Mouse (Mus musculus): Measurements from ENCODE around the gene Rab6b. TPM values are rescaled to one million over a fixed set of nuclear protein-coding genes. Genes with fewer than 3 reads are reported as not detected.

Gene Rab6b
- total and polyA plus RNA-seq, 2 experiments from 2014 or later, result 155 to 210 TPM

DNA sequence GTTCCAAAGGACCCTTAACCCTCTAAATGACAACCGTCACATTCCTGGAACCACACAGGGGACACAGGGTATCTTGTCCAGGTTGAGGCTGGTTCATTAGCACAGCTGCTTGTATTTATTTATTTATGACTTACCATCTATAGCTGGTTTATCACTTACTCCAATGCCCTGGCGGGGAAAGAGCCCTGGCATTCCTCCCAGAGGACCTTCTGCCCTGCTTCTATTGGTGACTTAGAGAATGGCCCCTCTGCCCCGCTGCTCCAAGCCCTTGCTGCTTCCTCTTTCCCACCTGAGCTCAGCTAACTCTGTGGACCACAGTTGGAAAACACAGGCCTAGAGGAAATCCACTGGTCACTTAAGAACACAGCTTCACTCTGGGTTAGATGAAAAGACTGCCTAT is 28.2 kb upstream of the Rab6b start:
- TF ChIP-seq CTCF (IDR thresholded peaks at IDR 0.05; ENCODE audit: low read depth), result no peak
- H3K27me3 ChIP-seq (ENCODE audit: insufficient read depth, low read length), result no peaks in the 10 kb centered on the region
- H3K36me3 ChIP-seq (ENCODE audit: insufficient read depth, low read length), result no peaks in the 10 kb centered on the region
- DNase-seq (ENCODE audit: low spot score) (no peak), ATAC-seq (no peak)
- H3K4me1 ChIP-seq (ENCODE audit: insufficient read depth, low read length), result 0 out of 2 replicates have a peak, but pooled peaks cover 4% of the 10 kb centered on the region
- H3K27ac ChIP-seq, result no peak overlapping the region
- H3K4me2 ChIP-seq (ENCODE audit: low read depth, low read length), result no peak overlapping the region
- H3K4me3 ChIP-seq (ENCODE audit: low read length), result no peak overlapping the region
- H3K9me3 ChIP-seq (ENCODE audit: low read length), result no peaks in the 10 kb centered on the region
- 56% methylated on average over 3 of the region's 3 CpGs for WGBS
- no peak overlapping the region for H3K9ac ChIP-seq (replicated peaks; ENCODE audit: low read length)

DNA sequence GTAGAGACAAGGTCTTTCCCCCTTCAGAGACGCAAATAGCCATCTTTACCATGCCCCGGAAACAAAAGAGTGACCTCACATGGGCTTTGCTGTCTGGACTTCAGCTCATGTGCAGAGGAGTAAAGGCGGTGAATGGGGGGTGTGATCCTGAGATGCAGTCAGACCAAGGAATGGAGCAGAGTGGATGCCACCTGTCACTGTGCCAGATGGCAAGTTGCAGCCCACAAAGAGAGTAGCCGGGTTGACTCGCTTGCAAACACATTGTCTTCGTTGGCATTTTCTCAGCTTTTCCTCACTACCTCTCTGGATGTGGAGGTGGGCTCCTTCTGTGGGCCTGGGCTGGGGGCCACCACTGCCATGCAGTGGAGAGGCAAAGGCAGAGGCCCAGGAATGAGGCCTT is 24.9 kb upstream of the Rab6b start:
- peak; percentile 59 for DNase-seq (ENCODE audit: low spot score)
- WGBS, result 49% methylated on average over 6 of the region's 6 CpGs
- no peaks in the 10 kb centered on the region for H3K27me3 ChIP-seq (ENCODE audit: insufficient read depth, low read length)

DNA sequence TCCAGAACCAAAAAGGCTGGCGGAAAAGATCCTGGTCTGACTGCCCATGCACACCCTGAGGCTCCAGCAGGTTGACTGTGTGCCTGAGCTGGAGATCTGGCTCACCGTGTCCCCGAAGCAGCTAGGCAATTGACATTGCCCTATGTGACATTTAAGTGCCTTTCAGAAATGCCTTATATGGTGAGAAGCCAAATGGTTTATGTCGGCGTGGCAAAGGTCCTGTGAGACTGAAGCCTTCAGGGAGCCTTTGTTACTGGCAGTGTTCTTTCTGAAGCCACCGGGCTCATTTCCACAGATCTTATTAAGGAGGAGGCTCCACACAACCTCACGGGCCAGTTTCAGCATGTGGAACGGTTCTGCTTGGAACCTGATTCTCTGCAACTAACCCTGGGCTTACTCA is 24.3 kb upstream of the Rab6b start:
- Histone ChIP-seq H3K4me1 (ENCODE audit: insufficient read depth, low read length) (0 out of 2 replicates have a peak, but pooled peaks cover 8% of the 10 kb centered on the region), H3K9ac (replicated peaks; ENCODE audit: low read length) (no peak overlapping the region), H3K27me3 (ENCODE audit: insufficient read depth, low read length) (no peaks in the 10 kb centered on the region), H3K9me3 (ENCODE audit: low read length) (no peaks in the 10 kb centered on the region), H3K4me2 (ENCODE audit: low read depth, low read length) (no peak overlapping the region), H3K36me3 (ENCODE audit: insufficient read depth, low read length) (no peaks in the 10 kb centered on the region), H3K4me3 (ENCODE audit: low read length) (no peak overlapping the region), H3K27ac (0 out of 2 replicates have a peak overlapping the region, but pooled peaks have one; percentile 2)
- ATAC-seq (no peak), DNase-seq (ENCODE audit: low spot score) (no peak)
- WGBS, result 58% methylated on average over 8 of the region's 8 CpGs
- TF ChIP-seq CTCF (IDR thresholded peaks at IDR 0.05; ENCODE audit: low read depth), result no peak

More for the DNA sequence above, 24.9 kb upstream of the Rab6b start:
- H3K4me3 ChIP-seq (ENCODE audit: low read length), result no peak overlapping the region
- H3K9me3 ChIP-seq (ENCODE audit: low read length), result no peaks in the 10 kb centered on the region
- H3K36me3 ChIP-seq (ENCODE audit: insufficient read depth, low read length), result no peaks in the 10 kb centered on the region
- TF ChIP-seq CTCF (IDR thresholded peaks at IDR 0.05; ENCODE audit: low read depth), result no peak
- no peak for ATAC-seq
- H3K4me1 ChIP-seq (ENCODE audit: insufficient read depth, low read length), result 0 out of 2 replicates have a peak, but pooled peaks cover 8% of the 10 kb centered on the region
- no peak overlapping the region for H3K4me2 ChIP-seq (ENCODE audit: low read depth, low read length)
- H3K27ac ChIP-seq, result 0 out of 2 replicates have a peak overlapping the region, but pooled peaks have one; percentile 2
- no peak overlapping the region for H3K9ac ChIP-seq (replicated peaks; ENCODE audit: low read length)

DNA sequence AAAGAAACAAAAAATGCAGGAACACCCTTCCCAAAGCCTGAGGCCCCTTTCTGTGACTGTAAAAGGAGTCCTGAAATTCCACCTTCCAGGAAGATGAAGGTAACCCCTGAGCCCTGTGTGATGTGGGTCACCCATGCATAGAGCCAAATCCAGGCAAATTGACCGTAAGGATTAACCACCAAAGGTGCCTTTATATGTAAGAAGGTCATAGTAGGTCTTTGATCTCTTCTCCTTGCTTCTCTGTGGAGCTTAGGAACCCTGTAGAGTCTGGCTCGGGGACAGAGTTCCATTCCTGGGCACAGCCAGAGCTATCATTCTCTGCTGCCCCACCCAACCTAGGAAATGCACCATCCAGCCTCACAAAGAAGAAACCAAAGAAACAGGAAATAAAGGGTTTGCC is 22.9 kb upstream of the Rab6b start:
- no peaks in the 10 kb centered on the region for H3K9me3 ChIP-seq (ENCODE audit: low read length)
- no peaks in the 10 kb centered on the region for H3K36me3 ChIP-seq (ENCODE audit: insufficient read depth, low read length)
- 0 out of 2 replicates have a peak, but pooled peaks cover 11% of the 10 kb centered on the region for H3K4me1 ChIP-seq (ENCODE audit: insufficient read depth, low read length)
- DNase-seq (ENCODE audit: low spot score), result no peak
- no peaks in the 10 kb centered on the region for H3K27me3 ChIP-seq (ENCODE audit: insufficient read depth, low read length)
- no peak for ATAC-seq
- no peak overlapping the region for H3K9ac ChIP-seq (replicated peaks; ENCODE audit: low read length)
- WGBS, result 47% methylated on average over 2 of the region's 2 CpGs
- no peak overlapping the region for H3K4me2 ChIP-seq (ENCODE audit: low read depth, low read length)
- no peak overlapping the region for H3K4me3 ChIP-seq (ENCODE audit: low read length)
- H3K27ac ChIP-seq, result no peak overlapping the region
- no peak for TF ChIP-seq CTCF (IDR thresholded peaks at IDR 0.05; ENCODE audit: low read depth)

DNA sequence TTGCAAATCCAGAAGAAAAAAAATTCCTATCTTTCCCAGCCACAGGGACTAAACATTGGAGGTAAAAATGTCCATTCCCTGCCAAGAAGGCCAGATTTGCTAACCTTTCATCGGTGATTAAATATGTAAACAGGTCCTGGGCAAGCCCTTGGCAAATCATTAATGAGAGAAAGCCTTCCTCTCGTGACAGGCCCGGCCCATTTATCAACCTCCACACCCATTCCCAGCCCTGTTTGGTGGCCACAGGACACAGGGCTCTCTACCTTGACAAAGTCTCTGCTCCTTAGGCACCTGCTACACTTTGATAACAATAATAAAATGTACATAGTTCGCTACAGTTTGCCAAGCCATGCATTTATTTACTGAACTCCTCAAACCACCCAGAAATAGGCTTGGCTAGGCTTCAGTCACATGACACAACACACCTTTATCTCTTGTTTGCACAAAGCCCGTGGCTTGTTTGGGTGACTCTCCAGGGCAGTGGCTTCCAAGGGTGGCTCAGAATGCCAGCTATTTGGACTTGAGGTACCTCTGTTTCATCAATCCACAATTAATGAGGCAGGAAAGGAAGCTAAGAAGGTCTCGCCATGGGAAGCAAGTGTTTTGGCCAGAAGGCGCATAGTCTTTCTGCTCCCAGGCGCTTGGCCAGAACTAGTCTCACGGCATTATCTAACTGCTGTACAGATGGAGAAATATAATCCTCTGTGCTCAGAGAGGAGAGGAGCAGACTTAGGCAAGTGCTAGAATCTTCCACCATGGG is 21.3 kb upstream of the Rab6b start:
- no peak for TF ChIP-seq CTCF (IDR thresholded peaks at IDR 0.05; ENCODE audit: low read depth)
- H3K27me3 ChIP-seq (ENCODE audit: insufficient read depth, low read length), result no peaks in the 10 kb centered on the region
- no peak overlapping the region for H3K9ac ChIP-seq (replicated peaks; ENCODE audit: low read length)
- 53% methylated on average over 9 of the region's 9 CpGs for WGBS
- no peaks in the 10 kb centered on the region for H3K9me3 ChIP-seq (ENCODE audit: low read length)
- ATAC-seq (no peak), DNase-seq (ENCODE audit: low spot score) (peak; percentile 59)
- 0 out of 2 replicates have a peak overlapping the region, but pooled peaks have one; percentile 12 for H3K27ac ChIP-seq
- H3K4me1 ChIP-seq (ENCODE audit: insufficient read depth, low read length), result 0 out of 2 replicates have a peak, but pooled peaks cover 9% of the 10 kb centered on the region
- no peaks in the 10 kb centered on the region for H3K36me3 ChIP-seq (ENCODE audit: insufficient read depth, low read length)
- no peak overlapping the region for H3K4me2 ChIP-seq (ENCODE audit: low read depth, low read length)
- no peak overlapping the region for H3K4me3 ChIP-seq (ENCODE audit: low read length)

DNA sequence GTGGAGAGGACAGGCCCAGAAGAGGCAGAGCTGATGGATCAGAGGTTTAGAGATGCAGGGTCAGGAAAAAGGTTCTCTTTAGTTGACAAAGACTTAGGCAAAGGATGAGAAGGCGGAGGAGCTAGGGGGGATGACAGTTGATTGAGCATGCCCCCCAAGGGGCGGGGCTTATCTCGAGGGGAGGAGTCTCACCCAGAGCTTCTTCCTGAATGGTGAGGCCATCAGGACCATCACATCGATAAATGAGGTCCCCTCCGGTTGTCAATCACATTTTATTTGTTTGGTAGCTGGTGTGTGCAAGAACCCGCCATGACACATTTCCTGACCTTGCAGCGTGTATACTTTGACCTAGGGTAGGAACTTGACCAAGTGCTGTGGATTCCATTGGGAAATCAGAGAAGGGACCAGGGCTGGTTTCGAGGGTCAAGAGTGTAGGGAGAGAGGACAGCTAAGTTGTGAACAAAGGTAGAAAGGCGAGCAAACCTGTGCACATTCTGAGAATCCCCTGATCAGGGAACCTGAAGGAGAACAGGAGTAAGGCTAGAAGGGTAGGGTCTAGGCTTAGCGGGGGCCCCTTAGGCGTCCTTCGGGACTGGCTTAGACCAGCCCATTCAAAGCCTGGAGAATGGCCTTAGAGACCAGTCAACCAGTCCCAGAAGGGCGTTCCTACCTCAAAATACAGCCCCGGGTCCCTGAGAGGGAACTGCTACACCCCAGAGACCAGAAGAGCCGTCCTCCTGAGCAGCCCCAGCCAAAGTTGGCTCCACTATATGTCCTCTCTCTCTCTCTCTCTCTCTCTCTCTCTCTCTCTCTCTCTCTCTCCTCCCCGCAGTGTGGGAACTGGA is 20.3 kb upstream of the Rab6b start:
- H3K4me2 ChIP-seq (ENCODE audit: low read depth, low read length), result no peak overlapping the region; the same call in 1 of the 2 replicates
- DNase-seq (ENCODE audit: low spot score), result no peak
- no peak for TF ChIP-seq CTCF (IDR thresholded peaks at IDR 0.05; ENCODE audit: low read depth)

More for the DNA sequence above, 20.3 kb upstream of the Rab6b start:
- WGBS, result 84% methylated on average over 16 of the region's 16 CpGs
- no peaks in the 10 kb centered on the region for H3K36me3 ChIP-seq (ENCODE audit: insufficient read depth, low read length)
- no peak overlapping the region for H3K4me3 ChIP-seq (ENCODE audit: low read length)
- no peak overlapping the region for H3K9ac ChIP-seq (replicated peaks; ENCODE audit: low read length)
- H3K27me3 ChIP-seq (ENCODE audit: insufficient read depth, low read length), result no peaks in the 10 kb centered on the region
- 0 out of 2 replicates have a peak, but pooled peaks cover 9% of the 10 kb centered on the region for H3K4me1 ChIP-seq (ENCODE audit: insufficient read depth, low read length)
- no peaks in the 10 kb centered on the region for H3K9me3 ChIP-seq (ENCODE audit: low read length)
- ATAC-seq, result no peak
- H3K27ac ChIP-seq, result no peak overlapping the region; the same call in 1 of the 2 replicates

All from hindbrain, postnatal 0 days (tissue).